Mouse (Mus musculus) hindbrain, embryonic 10.5 days (tissue): Measurements from ENCODE around the gene Thsd4. TPM values are rescaled to one million over a fixed set of nuclear protein-coding genes. Genes with fewer than 3 reads are reported as not detected.
"Not testable (repeated sequence)": the region's sequence is repeated elsewhere in the genome, so short reads cannot be mapped to it uniquely, and the experiment has no call there.

Source experiments
- DNase-seq: peaks from one replicate; pipeline ENCODE4 v3.0.0-alpha.2; 2017; ENCODE audit warnings: low spot score
- H3K27ac ChIP-seq: fragments of 300-500 bp; sonication (generic); 2 replicates; pipeline ENCODE4 v1.5.1; 2016; ENCODE audit warnings: mild to moderate bottlenecking, moderate library complexity
- H3K27me3 ChIP-seq: fragments of 300-500 bp; sonication (generic); 2 replicates; pipeline ENCODE4 v1.6.1; 2016; ENCODE audit warnings: mild to moderate bottlenecking; ENCODE audit not compliant: poor library complexity, insufficient read depth, severe bottlenecking
- H3K36me3 ChIP-seq: fragments of 300-500 bp; sonication (generic); 2 replicates; pipeline ENCODE4 v1.6.1; 2016; ENCODE audit warnings: mild to moderate bottlenecking, moderate library complexity
- H3K4me1 ChIP-seq: fragments of 300-500 bp; sonication (generic); replicated peaks from 2 replicates; pipeline ENCODE4 v1.6.1; 2016; ENCODE audit warnings: mild to moderate bottlenecking
- H3K4me3 ChIP-seq: fragments of 300-500 bp; sonication (generic); 2 replicates; pipeline ENCODE4 v1.5.1; 2016; ENCODE audit warnings: mild to moderate bottlenecking, moderate library complexity
- H3K9me3 ChIP-seq: fragments of 300-500 bp; sonication (generic); 2 replicates; pipeline ENCODE4 v1.6.1; 2016; ENCODE audit warnings: mild to moderate bottlenecking, moderate library complexity
- WGBS: fragments of 180-500 bp; shearing (Covaris S2); methylation state at CpG from one replicate; pipeline ENCODE4 v1.1.7; 2016; 5-methylcytosine and 5-hydroxymethylcytosine counted together
- polyA plus RNA-seq: library from polyadenylated mRNA; unstranded; fragments of >200 nt; fragmentation: Nextera tagmentation; extraction: Ambion mirVana; gene quantifications from 2 replicates; pipeline ENCODE4 v1.2.1, GENCODE M21; 2016

Thsd4 gene
- polyA plus RNA-seq, 1 experiment from 2014 or later, result 6.7 TPM

DNA sequence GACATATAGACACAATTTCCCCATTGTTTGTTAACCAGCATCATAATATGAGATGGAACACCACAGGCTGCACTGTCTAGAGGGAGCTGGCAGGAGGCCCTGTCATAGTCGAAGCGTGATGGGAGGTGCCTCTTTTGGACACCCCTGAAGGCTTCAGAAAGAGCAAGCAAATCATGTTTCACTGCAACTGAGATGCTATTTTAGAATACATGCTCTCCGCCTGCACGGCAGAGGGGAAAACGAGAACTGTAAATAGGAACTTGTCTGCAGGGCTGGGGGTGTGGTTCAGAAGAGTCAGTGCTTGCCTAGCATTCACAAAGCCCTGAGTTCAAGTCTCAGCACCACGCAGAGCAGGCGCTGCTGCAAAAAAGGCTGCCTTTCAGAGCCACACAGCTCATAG lies 334.9 kb downstream of the Thsd4 start:
- Histone ChIP-seq H3K36me3 (no peaks in the 10 kb centered on the region), H3K27ac (no peak overlapping the region), H3K9me3 (no peaks in the 10 kb centered on the region), H3K4me1 (peaks cover 29% of the 10 kb centered on the region), H3K4me3 (no peak overlapping the region), H3K27me3 (no peaks in the 10 kb centered on the region)
- no peak for DNase-seq
- 92% methylated on average over 7 of the region's 7 CpGs for WGBS

DNA sequence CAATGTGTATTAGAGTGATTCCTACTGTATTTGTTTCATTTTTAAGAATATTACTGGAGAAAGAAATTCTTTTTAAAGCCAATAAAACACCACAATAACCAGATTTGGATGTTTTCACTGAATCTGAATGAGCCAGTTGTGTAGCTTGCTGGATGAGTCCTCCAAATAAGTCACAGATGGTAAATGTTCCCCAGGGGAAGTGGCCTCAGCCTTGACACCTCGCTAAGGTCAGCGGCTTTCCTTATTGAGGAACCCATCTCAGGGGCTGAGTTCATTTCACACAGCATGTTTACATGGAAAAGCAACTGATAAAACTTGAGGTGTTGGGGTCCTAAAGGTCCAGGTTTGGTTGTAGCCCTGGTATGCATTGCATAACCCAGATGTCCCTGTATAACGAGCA lies 337.8 kb downstream of the Thsd4 start:
- Histone ChIP-seq H3K27ac (peak overlapping the region; percentile 40; the same call in 1 of the 2 replicates), H3K9me3 (no peaks in the 10 kb centered on the region), H3K36me3 (no peaks in the 10 kb centered on the region), H3K4me1 (peaks cover 31% of the 10 kb centered on the region), H3K27me3 (no peaks in the 10 kb centered on the region), H3K4me3 (no peak overlapping the region)
- 61% methylated on average over 3 of the region's 3 CpGs for WGBS
- DNase-seq, result no peak

DNA sequence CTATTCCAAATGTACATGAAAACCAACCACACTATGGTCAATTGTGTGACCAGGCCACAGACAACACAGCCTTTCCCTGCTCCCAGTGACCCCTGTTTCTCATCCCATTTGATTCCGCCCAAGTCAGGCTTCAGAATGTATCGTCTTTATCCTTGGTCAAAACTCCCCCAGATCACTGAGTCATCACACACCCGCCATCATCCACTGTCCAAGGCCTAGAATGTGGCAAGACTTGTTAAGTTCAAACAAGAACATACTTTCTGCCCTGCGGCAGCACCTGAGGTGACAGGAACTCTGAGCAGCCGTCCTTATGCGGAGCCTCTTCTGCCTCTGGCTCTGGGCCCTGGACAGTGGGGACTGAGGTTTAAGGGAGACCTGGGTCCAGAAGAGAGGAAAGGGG lies 339.5 kb downstream of the Thsd4 start:
- H3K27me3 ChIP-seq, result no peaks in the 10 kb centered on the region
- H3K4me3 ChIP-seq, result no peak overlapping the region
- no peak overlapping the region for H3K27ac ChIP-seq
- H3K4me1 ChIP-seq, result peaks cover 31% of the 10 kb centered on the region
- 90% methylated on average over 6 of the region's 6 CpGs for WGBS
- no peaks in the 10 kb centered on the region for H3K36me3 ChIP-seq
- no peak for DNase-seq
- no peaks in the 10 kb centered on the region for H3K9me3 ChIP-seq

DNA sequence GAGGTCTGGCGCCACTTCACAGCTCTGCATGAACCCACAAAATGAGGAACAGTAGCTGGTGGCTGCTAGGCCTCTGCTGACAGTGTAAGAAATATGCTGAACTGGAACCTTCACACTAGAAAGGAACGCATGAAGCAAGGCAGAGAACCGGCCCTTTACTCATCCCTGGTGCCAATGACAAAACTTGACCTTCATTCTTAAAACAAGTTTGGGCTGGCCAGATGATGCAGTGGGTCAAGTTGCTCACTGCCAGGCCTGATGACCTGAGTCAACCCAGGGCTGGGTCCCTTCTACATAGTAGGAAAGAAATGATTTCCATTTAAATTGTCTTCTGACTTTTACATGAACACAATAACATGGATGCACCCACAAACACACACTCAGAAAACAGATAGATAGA lies 340.9 kb downstream of the Thsd4 start:
- Histone ChIP-seq H3K9me3 (no peaks in the 10 kb centered on the region), H3K36me3 (no peaks in the 10 kb centered on the region), H3K4me3 (no peak overlapping the region), H3K27ac (no peak overlapping the region), H3K27me3 (no peaks in the 10 kb centered on the region), H3K4me1 (peaks cover 31% of the 10 kb centered on the region)
- 85% methylated on average over 3 of the region's 3 CpGs for WGBS
- no peak for DNase-seq

DNA sequence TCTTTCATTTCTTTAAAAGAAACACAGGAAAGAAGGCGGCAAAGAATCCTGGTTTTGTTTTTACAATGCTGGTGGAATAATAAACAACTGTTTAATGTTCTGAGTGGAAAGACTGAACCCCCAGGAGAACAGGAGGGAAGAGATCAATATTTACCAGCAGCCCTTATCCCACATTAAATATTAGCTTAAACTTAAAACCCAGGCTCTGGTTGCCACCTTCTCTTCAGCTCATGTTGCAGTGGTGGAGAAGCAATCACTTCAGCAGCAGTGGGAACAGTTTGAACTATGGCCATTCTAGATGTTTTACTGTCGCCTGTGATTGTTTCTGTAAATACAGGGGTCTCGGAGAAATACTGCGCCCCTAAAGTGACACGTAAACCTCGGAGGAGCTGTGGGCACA lies 341.7 kb downstream of the Thsd4 start:
- 0 out of 2 replicates have a peak overlapping the region, but pooled peaks have one; percentile 40 for H3K27ac ChIP-seq
- no peaks in the 10 kb centered on the region for H3K9me3 ChIP-seq
- 73% methylated on average over 6 of the region's 6 CpGs for WGBS
- peaks cover 31% of the 10 kb centered on the region for H3K4me1 ChIP-seq
- no peaks in the 10 kb centered on the region for H3K27me3 ChIP-seq
- H3K4me3 ChIP-seq, result no peak overlapping the region
- DNase-seq, result no peak
- H3K36me3 ChIP-seq, result no peaks in the 10 kb centered on the region

DNA sequence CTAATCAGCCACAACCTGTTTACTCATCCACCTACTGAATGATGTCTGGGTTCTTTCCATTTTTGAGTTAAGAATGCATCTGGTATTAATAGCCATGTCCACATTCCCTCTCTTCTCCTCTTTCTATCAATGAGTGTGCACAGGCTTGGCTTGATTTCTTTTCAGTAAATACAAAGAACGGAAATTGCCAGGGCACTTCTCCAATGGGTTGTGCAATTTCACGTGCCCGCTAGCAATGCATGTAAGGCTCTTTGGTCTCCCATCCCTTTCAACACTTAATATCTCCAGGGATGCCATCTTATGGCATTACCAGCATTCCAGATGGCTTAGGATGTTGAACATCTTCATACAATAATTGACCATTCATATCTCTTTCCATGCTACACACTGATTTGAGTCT lies 345.5 kb downstream of the Thsd4 start:
- 92% methylated on average over 3 of the region's 3 CpGs for WGBS
- Histone ChIP-seq H3K27ac (no peak overlapping the region), H3K4me3 (no peak overlapping the region), H3K4me1 (peaks cover 12% of the 10 kb centered on the region; the same call in 1 of the 2 replicates), H3K9me3 (no peaks in the 10 kb centered on the region), H3K36me3 (no peaks in the 10 kb centered on the region), H3K27me3 (no peaks in the 10 kb centered on the region)
- no peak for DNase-seq

DNA sequence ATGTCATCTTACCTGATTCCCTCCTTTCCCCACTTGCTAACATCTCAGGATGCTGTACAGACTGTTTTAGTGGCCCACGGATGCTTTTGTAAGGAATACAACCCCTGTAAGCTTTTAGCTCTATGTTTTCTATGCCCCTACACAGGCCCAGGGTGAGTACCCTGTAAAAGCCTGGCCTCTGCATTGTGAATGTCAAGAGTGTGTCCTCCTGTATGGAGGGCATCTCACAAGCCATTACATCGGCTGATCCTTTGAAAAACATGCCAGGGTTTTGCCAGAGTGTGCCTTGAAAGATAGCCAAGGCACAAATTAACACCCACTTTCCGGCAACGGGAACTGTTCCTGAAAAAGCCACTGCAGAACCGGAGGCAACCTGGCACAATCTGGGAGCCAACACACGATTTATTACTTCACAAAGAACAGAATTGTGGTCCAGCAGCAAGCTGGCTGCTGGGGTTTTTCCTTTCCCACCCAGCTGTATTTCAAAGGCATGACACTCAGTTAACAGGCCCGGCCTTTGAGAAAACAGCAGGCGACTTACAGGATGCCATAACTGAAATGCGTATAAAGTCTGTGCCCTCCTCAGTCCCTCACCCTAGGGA lies 349.3 kb downstream of the Thsd4 start:
- H3K27ac ChIP-seq, H3K27me3 ChIP-seq, H3K36me3 ChIP-seq, H3K9me3 ChIP-seq, DNase-seq, H3K4me3 ChIP-seq: not testable (repeated sequence)
- H3K4me1 ChIP-seq, result 0 out of 2 replicates have a peak, but pooled peaks cover 11% of the 10 kb centered on the region
- WGBS, result 76% methylated on average over 9 of the region's 9 CpGs

DNA sequence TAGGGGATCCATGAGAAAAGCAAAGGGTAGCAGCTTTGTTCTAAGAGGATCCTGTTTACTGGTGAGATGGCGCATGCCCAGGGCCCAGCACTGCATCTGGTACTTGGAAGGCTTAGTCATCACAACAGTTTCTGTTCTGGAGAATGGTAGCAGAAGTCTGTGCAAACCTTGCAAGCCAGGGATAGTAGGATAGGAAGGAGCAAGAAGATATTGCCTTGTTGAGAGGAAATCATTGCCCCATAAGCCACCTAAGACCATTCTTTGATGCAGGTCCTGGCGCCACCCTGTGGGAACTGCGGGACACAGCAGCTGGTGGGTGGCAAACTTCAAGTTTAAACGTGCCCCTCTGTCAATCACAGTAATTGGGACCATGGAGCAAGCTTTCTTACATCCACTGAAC lies 354.9 kb downstream of the Thsd4 start:
- DNase-seq, result no peak
- H3K27me3 ChIP-seq, result no peaks in the 10 kb centered on the region
- WGBS, result 74% methylated on average over 4 of the region's 4 CpGs
- no peak overlapping the region for H3K4me3 ChIP-seq
- peaks cover 6% of the 10 kb centered on the region; the same call in 1 of the 2 replicates for H3K4me1 ChIP-seq
- no peaks in the 10 kb centered on the region for H3K36me3 ChIP-seq
- H3K27ac ChIP-seq, result no peak overlapping the region
- no peaks in the 10 kb centered on the region for H3K9me3 ChIP-seq

DNA sequence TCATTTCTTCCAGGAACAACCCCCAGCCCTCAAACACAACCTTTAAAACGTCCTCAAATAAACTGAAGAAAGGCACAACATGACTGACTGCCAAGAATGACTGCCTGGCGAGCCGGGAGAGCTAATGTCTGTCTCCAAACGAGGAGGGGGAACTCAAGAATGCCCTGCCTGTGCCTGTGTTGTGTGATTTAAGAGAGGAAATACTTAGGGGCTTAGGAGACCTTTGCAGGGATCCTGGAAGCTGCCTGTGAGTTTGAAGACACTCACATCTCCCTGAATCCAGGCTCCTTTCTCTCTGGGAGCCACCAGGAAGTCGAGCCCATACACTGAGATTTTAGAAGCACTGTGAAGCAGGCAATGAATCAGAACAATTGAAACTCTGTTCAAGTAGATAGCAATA lies 361.0 kb downstream of the Thsd4 start:
- H3K4me3 ChIP-seq, result no peak overlapping the region
- DNase-seq, result no peak
- 45% methylated on average over 5 of the region's 5 CpGs for WGBS

DNA sequence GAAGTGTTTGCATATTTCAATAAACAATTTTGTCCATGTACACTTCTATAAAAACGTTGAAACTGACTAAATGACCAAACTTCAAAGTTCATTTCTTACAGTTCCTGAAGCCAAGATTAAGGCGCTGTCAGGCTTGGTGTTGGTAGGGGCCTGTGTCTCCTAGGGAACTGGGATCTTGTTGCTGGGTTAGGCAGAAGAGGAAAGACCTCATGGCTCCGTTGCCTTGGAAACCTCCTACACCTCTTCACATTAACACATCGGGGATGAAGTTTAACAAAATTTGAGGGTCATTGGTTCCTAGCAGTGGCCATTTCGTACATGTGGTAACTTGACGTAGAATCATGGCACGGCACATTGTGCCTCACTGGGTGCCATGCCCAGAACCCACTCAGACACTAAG lies 361.7 kb downstream of the Thsd4 start:
- Histone ChIP-seq H3K27ac (no peak overlapping the region), H3K27me3 (no peaks in the 10 kb centered on the region), H3K4me1 (peaks cover 14% of the 10 kb centered on the region), H3K36me3 (no peaks in the 10 kb centered on the region), H3K4me3 (no peak overlapping the region), H3K9me3 (no peaks in the 10 kb centered on the region)
- DNase-seq, result no peak
- 73% methylated on average over 7 of the region's 7 CpGs for WGBS

More for the DNA sequence above, 361.0 kb downstream of the Thsd4 start:
- no peaks in the 10 kb centered on the region for H3K27me3 ChIP-seq
- peaks cover 14% of the 10 kb centered on the region for H3K4me1 ChIP-seq
- H3K27ac ChIP-seq, result peak overlapping the region; percentile 18; the same call in 1 of the 2 replicates
- no peaks in the 10 kb centered on the region for H3K9me3 ChIP-seq
- H3K36me3 ChIP-seq, result no peaks in the 10 kb centered on the region

DNA sequence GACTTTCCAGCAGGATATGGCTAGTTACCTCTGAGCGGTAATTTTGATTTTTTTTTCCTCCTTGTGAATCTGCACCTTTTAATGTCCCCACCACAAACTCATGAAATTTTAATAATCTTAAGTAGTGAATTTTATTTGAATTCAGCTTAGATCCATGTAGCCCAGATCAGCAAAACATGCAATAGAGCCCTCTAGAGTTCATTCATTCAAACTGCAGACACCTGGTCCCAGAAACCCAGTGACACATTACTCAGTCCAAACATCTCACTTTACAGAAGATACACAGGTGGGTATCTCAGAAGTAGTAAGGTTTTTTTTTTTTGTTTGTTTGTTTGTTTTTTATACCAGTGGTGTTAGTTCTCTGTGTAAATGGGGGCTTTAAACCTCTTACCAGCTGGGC lies 368.9 kb downstream of the Thsd4 start:
- H3K27ac ChIP-seq, result no peak overlapping the region
- DNase-seq, result no peak
- no peaks in the 10 kb centered on the region for H3K36me3 ChIP-seq
- H3K4me3 ChIP-seq, result no peak overlapping the region
- peaks cover 15% of the 10 kb centered on the region for H3K4me1 ChIP-seq
- 98% methylated on average over 1 of the region's 1 CpGs for WGBS
- H3K27me3 ChIP-seq, result no peaks in the 10 kb centered on the region
- H3K9me3 ChIP-seq, result peaks cover 4% of the 10 kb centered on the region; the same call in 1 of the 2 replicates

DNA sequence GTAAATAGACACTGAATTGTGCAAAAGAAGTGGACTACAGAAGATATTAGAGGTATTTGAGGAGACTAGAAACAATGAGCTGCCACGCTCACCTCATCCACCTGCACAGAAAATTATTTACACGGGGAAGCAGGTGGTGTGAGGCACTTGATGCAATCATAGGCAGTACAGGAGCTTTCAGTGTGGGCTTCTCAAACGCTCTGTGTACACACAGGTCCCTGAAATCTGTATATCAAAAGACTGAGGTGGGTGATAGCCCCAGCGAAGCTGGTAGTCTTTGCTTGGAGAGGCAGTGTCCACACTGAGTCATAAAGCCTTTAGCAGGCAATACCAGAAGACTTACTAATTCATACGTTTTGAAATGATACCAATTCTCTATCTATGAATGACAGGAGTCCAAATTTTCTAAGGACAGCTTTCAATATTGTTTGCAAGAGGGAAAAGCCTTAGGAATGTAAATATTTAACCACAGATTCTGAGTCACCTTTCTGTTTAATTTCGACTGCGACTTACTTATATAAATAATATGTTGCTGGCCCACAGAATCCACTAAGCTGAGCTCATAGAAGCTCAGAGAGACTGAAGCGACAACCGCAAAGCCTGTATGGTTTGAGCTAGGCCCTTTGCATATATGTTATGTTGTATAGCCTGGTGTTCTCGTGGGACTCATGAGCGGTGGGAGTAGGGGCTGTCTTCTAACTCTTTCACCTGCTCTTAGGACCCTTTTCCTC lies 369.8 kb downstream of the Thsd4 start:
- Histone ChIP-seq H3K4me3 (no peak overlapping the region), H3K9me3 (peaks cover 4% of the 10 kb centered on the region; the same call in 1 of the 2 replicates), H3K36me3 (no peaks in the 10 kb centered on the region), H3K27me3 (no peaks in the 10 kb centered on the region), H3K27ac (no peak overlapping the region), H3K4me1 (peaks cover 19% of the 10 kb centered on the region)
- no peak for DNase-seq
- 91% methylated on average over 11 of the region's 11 CpGs for WGBS

DNA sequence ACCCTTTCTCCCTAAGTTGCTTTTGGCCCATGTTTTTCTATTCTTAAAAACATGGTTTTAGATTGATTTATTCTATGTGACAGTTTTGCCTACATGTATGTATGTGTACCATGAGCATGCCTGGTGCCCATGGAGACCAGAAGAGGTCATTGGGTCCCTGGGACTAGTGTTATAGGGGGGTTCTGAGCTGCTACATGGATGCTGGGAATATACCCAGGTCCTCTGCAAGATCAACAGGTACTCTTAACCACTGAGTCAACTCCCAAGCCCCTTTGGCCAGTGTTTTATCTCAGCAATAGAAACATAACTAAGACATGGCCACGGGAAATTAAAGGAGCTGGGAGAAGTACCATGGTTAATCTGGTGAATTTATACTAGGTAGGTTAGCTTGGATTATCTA lies 371.3 kb downstream of the Thsd4 start:
- 90% methylated on average over 1 of the region's 1 CpGs for WGBS
- Histone ChIP-seq H3K4me1 (peaks cover 19% of the 10 kb centered on the region), H3K27me3 (no peaks in the 10 kb centered on the region), H3K27ac (no peak overlapping the region), H3K4me3 (no peak overlapping the region), H3K36me3 (no peaks in the 10 kb centered on the region), H3K9me3 (peaks cover 4% of the 10 kb centered on the region; the same call in 1 of the 2 replicates)
- no peak for DNase-seq
